Mouse (Mus musculus): ENCODE measurements at regions not wholly inside any gene's neighbourhood (a gene's known extent, or its start where the extent isn't known, plus 50 kb on each side); places are given as distances from the start of the nearest gene placed in this dataset.

DNA sequence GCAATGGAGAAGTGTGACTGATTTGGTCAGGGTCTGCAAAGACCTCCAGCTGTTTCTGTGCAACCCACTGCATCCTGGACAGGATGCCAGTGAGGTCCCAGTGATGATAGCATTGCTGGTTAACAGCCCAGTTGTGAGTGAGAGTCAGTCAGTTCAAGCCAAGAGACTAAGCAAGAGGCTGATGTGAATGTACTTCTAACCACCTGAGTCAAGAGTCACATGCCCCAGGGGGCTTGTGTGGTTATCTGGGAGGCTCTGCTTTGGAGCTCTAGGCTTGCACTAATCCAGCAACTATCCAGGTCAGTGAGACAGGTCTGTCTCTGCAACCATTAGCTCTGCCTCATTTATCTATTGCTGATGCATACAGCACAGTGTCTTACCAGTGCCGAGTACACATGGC lies 55.5 kb upstream of the Irf2bp2 start:
- no peak for ATAC-seq (replicated peaks; ENCODE audit: low read depth, poor library complexity, severe bottlenecking)

DNA sequence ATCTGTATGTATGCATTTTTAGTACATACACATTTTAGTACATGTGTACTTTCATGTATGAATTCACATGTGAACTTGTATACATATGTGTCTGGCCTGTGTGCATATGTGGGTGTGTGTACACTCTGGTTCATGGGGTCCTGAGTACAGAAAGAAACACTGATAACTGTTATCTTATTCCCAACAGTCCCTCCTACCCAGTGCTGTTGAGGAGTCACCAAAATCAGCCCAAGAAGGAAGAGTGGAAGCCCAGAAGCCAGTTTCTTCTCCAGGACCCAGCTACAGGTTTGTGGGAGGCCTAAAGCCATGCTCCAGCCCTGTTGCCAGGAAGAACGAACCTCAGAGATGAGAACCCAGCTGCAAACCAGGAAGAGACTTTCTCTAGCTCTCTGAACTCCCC lies 53.6 kb upstream of the Irf2bp2 start:
- ATAC-seq (replicated peaks; ENCODE audit: low read depth, poor library complexity, severe bottlenecking), result no peak

GRCm38 (mm10) chr8:126646604-126647311 lies 53.0 kb upstream of the Irf2bp2 start:
- ATAC-seq (replicated peaks; ENCODE audit: low read depth, poor library complexity, severe bottlenecking), result no peak

GRCm38 (mm10) chr8:126644179-126644578 lies 50.4 kb upstream of the Irf2bp2 start:
- no peak for ATAC-seq (replicated peaks; ENCODE audit: low read depth, poor library complexity, severe bottlenecking)
